Mouse (Mus musculus) stomach, embryonic 14.5 days (tissue): Measurements from ENCODE around the gene Impg2. TPM values are rescaled to one million over a fixed set of nuclear protein-coding genes. Genes with fewer than 3 reads are reported as not detected.

Source experiments
- ATAC-seq: fragments of 200-750 bp; cut with Nextera tagmentation; 2 replicates; pipeline ENCODE4 v1.8.0; 2017; ENCODE audit warnings: low read depth, moderate TSS enrichment; ENCODE audit not compliant: insufficient number of reproducible peaks, insufficient read depth, low FRiP score
- H3K27ac ChIP-seq: fragments of 300-500 bp; sonication (generic); 2 replicates; pipeline ENCODE4 v1.5.1; 2014; ENCODE audit warnings: mild to moderate bottlenecking, low read length, moderate library complexity, mixed read lengths
- H3K27me3 ChIP-seq: fragments of 300-500 bp; sonication (generic); 2 replicates; pipeline ENCODE4 v1.6.1; 2014; ENCODE audit warnings: low read length, control low read depth, mixed read lengths; ENCODE audit not compliant: control insufficient read depth, insufficient read depth
- H3K36me3 ChIP-seq: fragments of 300-500 bp; sonication (generic); 2 replicates; pipeline ENCODE4 v1.6.1; 2014; ENCODE audit warnings: mild to moderate bottlenecking, control low read depth, low read length, moderate library complexity, mixed read lengths; ENCODE audit not compliant: control insufficient read depth, insufficient read depth
- H3K4me1 ChIP-seq: fragments of 300-500 bp; sonication (generic); 2 replicates; pipeline ENCODE4 v1.6.1; 2014; ENCODE audit warnings: low read length, control low read depth, mixed read lengths; ENCODE audit not compliant: control insufficient read depth, insufficient read depth
- H3K4me2 ChIP-seq: fragments of 300-500 bp; sonication (generic); replicated peaks from 2 replicates; pipeline ENCODE4 v1.6.1; 2014; ENCODE audit warnings: low read depth, low read length, control low read depth
- H3K4me3 ChIP-seq: fragments of 300-500 bp; sonication (generic); 2 replicates; pipeline ENCODE4 v1.5.1; 2014; ENCODE audit warnings: low read depth, low read length, control low read depth
- H3K9ac ChIP-seq: fragments of 300-500 bp; sonication (generic); replicated peaks from 2 replicates; pipeline ENCODE4 v1.6.1; 2014; ENCODE audit warnings: low read depth, mild to moderate bottlenecking, control low read depth, low read length, moderate library complexity, mixed read lengths
- H3K9me3 ChIP-seq: fragments of 300-500 bp; sonication (generic); 2 replicates; pipeline ENCODE4 v1.6.1; 2016; ENCODE audit warnings: low read depth, low read length, control low read depth; ENCODE audit not compliant: control insufficient read depth
- WGBS: fragments of 180-500 bp; shearing (Covaris S2); extraction: QIAGEN DNeasy Blood & Tissue Kit; methylation state at CpG from one replicate; pipeline ENCODE4 v1.1.7; 2014; 5-methylcytosine and 5-hydroxymethylcytosine counted together
- polyA plus RNA-seq: library from polyadenylated mRNA; unstranded; fragments of >200 nt; fragmentation: Nextera tagmentation; extraction: Ambion mirVana; gene quantifications from 2 replicates; pipeline ENCODE4 v1.2.1, GENCODE M21; 2014

Impg2 gene
- polyA plus RNA-seq, 1 experiment from 2014 or later, result 0.35 TPM

DNA sequence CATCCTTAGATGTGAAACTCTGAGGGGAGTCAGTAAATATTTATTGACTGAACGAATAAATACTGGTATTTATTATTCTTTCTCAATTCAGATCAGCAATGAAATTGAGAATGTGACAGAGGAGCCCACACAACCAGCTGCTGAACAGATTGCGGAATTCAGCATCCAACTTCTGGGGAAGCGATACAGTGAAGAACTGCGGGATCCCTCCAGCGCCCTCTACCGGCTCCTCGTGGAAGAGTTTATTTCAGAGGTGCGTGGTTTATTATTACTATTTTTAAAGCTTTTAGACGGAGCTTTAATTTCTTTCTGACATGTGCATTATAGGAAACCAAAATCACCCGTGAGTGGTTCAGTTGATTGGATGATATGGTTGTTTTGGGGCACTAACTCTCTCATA is 27.2 kb downstream of the Impg2 start:
- 51% methylated on average over 10 of the region's 10 CpGs for WGBS
- Histone ChIP-seq H3K9ac (no peak overlapping the region), H3K4me1 (no peaks in the 10 kb centered on the region), H3K9me3 (no peaks in the 10 kb centered on the region), H3K27ac (no peak overlapping the region), H3K4me2 (no peak overlapping the region), H3K4me3 (no peak overlapping the region), H3K27me3 (no peaks in the 10 kb centered on the region), H3K36me3 (no peaks in the 10 kb centered on the region)
- no peak for ATAC-seq

DNA sequence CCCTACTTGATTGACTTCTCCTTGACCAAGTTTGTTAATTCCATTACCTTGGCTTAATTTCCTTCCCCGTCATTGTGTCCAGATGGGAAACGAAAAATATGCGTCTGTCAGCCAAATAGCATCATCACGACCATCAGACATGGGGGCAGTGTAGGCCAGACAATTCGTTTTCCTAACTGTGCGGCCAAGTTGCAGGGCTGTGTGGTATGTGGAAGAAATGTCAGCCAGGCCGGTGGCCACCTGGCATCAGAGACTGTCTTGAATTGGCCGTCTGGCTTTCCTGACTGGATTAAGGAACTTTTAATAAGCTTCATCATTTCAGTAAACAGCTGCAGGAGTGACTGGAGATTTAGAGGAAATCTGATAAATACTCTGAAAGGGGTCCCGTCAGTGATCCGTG is 28.6 kb downstream of the Impg2 start:
- H3K27ac ChIP-seq, result no peak overlapping the region
- no peak overlapping the region for H3K9ac ChIP-seq
- 62% methylated on average over 10 of the region's 10 CpGs for WGBS
- no peak overlapping the region for H3K4me3 ChIP-seq
- no peaks in the 10 kb centered on the region for H3K4me1 ChIP-seq
- no peaks in the 10 kb centered on the region for H3K9me3 ChIP-seq
- ATAC-seq, result no peak
- no peaks in the 10 kb centered on the region for H3K27me3 ChIP-seq
- H3K4me2 ChIP-seq, result no peak overlapping the region
- H3K36me3 ChIP-seq, result no peaks in the 10 kb centered on the region

DNA sequence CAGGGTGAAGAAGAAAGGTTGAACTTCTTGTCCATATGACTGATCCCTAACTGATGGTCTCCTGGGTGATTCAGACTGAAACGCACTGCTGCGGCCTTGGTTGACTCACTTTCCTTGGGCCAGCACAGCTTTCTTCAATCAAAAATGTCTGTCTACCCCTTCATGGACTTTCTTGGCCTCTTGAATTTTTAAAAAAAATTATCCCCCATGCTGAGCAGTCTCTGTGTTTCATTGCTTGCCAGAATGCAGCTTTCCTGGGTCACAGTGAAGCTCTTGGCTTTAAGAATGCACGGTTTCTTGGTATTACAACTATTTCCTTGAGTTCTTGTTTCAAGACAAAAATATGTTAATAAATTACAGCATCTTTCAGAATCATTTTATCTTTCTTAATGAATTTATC is 41.9 kb downstream of the Impg2 start:
- H3K27ac ChIP-seq, result no peak overlapping the region
- ATAC-seq, result no peak
- WGBS, result 86% methylated on average over 3 of the region's 3 CpGs

DNA sequence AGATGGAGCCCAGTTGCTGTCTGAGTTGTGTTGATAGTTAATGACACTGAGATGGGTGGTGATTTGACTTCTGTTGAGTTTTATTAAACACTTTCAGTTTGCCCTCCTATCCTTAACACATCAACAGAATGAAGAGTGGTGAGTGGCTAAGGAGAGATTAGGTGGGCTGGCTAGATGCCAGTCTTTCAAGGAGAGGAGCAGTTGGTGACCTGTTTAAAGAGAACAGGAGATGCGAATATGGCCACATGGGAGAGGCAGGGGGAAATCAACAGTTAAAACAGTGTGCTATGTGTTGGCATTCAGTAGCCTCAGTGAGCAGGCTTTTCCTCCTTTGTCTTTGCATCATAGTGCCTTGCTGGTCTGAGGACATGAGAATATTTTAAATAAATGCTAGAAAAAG is 69.8 kb downstream of the Impg2 start:
- Histone ChIP-seq H3K27ac (no peak overlapping the region), H3K9ac (no peak overlapping the region), H3K4me1 (no peaks in the 10 kb centered on the region), H3K4me2 (no peak overlapping the region), H3K9me3 (no peaks in the 10 kb centered on the region), H3K4me3 (no peak overlapping the region), H3K36me3 (no peaks in the 10 kb centered on the region), H3K27me3 (no peaks in the 10 kb centered on the region)
- no peak for ATAC-seq
- 77% methylated on average over 1 of the region's 1 CpGs for WGBS

More for the DNA sequence above, 41.9 kb downstream of the Impg2 start:
- H3K4me3 ChIP-seq, result no peak overlapping the region
- H3K27me3 ChIP-seq, result no peaks in the 10 kb centered on the region
- H3K4me1 ChIP-seq, result no peaks in the 10 kb centered on the region
- no peaks in the 10 kb centered on the region for H3K9me3 ChIP-seq
- no peak overlapping the region for H3K4me2 ChIP-seq
- no peak overlapping the region for H3K9ac ChIP-seq
- no peaks in the 10 kb centered on the region for H3K36me3 ChIP-seq

DNA sequence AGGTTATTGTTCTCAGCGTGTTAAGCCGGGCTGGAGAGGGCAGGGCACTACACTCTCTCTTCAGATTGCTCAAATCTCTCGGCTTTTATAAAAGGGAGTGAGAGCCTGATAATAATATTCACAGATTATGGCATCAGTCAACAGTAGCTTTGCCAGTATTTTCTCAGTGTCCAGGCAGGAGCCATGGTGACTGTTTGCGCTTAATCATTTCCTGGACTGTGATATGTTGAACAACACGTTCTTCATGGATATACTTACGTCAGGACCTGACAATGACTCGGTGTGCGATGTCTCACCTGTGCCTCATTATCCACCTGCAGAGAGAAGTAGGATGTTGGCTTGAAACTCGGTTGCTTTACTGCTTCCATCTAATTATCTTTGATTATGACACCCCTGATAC is 74.9 kb downstream of the Impg2 start:
- no peak for ATAC-seq

DNA sequence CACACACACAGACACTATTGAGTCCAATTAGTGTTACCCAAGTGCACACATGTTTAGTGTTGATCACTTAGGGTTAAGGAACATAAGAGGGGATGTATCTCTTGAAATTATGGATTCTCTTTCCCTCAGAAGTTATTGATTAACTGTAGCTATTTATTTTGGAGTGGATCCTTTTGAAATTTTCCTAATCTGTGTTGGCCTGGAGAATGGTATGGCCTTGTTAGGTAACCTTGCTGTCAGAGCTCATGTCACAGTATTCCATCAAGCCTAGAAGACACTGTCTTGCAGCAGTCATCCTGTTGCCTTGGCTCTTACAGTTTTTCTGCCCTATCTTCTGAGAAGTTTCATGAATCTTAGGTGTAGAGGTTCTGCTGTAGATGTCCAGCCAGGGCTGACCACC is 75.6 kb downstream of the Impg2 start:
- H3K4me2 ChIP-seq, result no peak overlapping the region
- no peaks in the 10 kb centered on the region for H3K27me3 ChIP-seq
- H3K4me3 ChIP-seq, result no peak overlapping the region
- H3K9ac ChIP-seq, result no peak overlapping the region
- no peak for ATAC-seq
- H3K9me3 ChIP-seq, result no peaks in the 10 kb centered on the region
- H3K4me1 ChIP-seq, result no peaks in the 10 kb centered on the region
- H3K36me3 ChIP-seq, result no peaks in the 10 kb centered on the region
- no peak overlapping the region for H3K27ac ChIP-seq

More for the DNA sequence above, 74.9 kb downstream of the Impg2 start:
- Histone ChIP-seq H3K9me3 (no peaks in the 10 kb centered on the region), H3K36me3 (no peaks in the 10 kb centered on the region), H3K9ac (no peak overlapping the region), H3K4me3 (no peak overlapping the region), H3K4me2 (no peak overlapping the region), H3K27me3 (no peaks in the 10 kb centered on the region), H3K27ac (no peak overlapping the region), H3K4me1 (no peaks in the 10 kb centered on the region)
- 69% methylated on average over 9 of the region's 9 CpGs for WGBS

DNA sequence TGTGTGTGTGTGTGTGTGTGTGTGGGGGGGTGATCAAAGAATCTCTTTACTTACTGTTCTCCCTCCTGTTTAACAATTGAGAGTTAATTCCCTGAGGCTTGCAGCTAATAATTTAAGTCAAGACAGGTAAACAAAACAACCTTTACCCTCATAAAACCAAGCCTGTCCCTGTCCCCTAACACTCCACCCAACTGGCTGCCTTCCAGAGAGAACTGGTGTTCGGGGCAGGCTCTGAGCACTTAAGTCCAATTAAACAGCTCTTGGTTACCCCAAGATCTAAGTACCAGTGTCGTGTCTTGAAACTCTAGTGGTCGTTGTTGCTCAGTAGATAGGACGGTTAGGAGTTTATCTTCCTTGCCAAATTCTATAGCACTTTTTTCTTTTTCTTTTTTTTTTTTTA is 77.2 kb downstream of the Impg2 start:
- no peak overlapping the region for H3K4me2 ChIP-seq
- no peaks in the 10 kb centered on the region for H3K9me3 ChIP-seq
- H3K27ac ChIP-seq, result no peak overlapping the region
- no peaks in the 10 kb centered on the region for H3K27me3 ChIP-seq
- ATAC-seq, result no peak
- H3K36me3 ChIP-seq, result no peaks in the 10 kb centered on the region
- H3K4me1 ChIP-seq, result no peaks in the 10 kb centered on the region
- no peak overlapping the region for H3K4me3 ChIP-seq
- no peak overlapping the region for H3K9ac ChIP-seq
- WGBS, result 70% methylated on average over 4 of the region's 4 CpGs

DNA sequence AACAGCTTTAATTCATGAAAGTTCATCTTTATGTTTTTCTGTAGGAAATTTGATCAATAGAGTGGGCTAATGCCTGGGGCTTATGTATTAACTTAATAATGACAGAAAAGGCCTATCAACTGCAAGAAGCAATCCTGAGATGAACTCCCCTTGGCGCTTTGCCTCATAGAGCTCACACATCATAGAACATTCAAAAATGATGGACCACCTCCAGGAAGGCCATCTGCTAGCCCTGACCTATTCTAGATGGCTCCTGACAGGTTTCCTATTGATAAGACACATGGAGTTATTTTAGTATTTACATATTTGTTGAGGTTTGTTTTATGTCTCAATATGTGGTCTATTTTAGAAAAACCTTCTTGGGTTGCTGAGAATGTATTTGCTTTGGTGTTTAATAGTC is 79.2 kb downstream of the Impg2 start:
- Histone ChIP-seq H3K9ac (no peak overlapping the region), H3K27me3 (no peaks in the 10 kb centered on the region), H3K9me3 (no peaks in the 10 kb centered on the region), H3K4me3 (no peak overlapping the region), H3K4me1 (no peaks in the 10 kb centered on the region), H3K36me3 (no peaks in the 10 kb centered on the region), H3K4me2 (no peak overlapping the region), H3K27ac (no peak overlapping the region)
- 93% methylated on average over 1 of the region's 1 CpGs for WGBS
- ATAC-seq, result no peak

DNA sequence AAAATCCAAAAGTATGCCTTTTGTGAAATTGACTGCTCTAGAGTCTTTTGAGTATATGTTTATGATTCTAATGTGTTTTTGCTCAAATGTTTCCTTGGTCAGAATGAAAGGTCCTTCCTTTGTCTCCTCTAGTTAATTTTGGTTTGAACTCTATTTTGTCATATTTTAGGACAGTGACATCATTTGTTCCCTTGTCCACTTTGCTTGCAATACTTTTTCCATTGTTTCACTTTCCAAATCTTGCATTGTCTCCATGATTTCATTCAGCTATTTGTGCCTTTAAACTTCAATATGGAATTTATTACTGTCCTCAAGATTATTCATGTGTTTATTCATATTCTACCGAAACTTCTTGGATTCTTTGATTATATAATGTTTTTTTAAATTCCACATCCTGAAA is 79.8 kb downstream of the Impg2 start:
- Histone ChIP-seq H3K36me3 (no peaks in the 10 kb centered on the region), H3K27ac (no peak overlapping the region), H3K4me2 (no peak overlapping the region), H3K9me3 (no peaks in the 10 kb centered on the region), H3K27me3 (no peaks in the 10 kb centered on the region), H3K4me3 (no peak overlapping the region), H3K9ac (no peak overlapping the region), H3K4me1 (no peaks in the 10 kb centered on the region)
- 69% methylated on average over 1 of the region's 1 CpGs for WGBS
- ATAC-seq, result no peak
